7 mouse cellular contexts compared by ENCODE assay signal in the genomic region with DNA sequence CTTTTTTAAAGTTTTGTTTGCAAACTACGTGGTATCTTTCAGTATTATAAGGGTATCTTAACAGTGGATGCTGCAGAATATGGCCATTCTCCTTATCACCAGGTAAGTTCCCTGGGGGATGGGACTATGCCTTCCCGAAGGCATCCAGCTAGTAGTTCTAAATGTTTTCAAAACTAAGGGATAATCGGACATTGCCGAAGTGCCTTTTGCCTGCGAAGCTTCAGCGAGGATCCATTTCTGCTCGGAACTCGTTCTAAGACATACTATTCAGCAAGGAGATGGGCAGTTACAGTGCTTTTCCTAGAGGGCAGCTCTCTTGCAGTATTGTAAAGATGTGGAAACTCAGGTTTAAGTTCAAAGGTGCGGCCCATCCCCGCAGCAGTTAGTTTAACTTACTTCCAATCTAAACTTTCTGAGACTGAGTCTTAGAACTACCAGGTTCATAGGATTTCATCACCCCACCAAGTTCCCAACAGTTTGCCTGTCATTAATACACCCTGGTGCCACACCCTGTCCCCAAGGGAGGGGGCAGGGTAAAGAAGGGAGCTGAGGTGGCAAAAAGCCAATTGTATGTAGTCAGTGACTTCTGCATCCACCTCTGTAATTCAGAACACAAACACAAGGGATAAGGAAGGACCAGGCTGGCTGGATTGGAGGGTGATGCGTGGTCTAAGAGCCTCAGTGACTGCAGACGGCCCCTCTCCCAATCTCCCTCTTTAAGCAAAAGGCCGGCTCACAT. TPM values are rescaled to one million over a fixed set of nuclear protein-coding genes. Genes with fewer than 3 reads are reported as not detected.
A peak's percentile ranks its signal among the peaks of the same experiment; 100 is the strongest.
DNase-seq lines count a peak whose midpoint lies in the region; ATAC-seq and TF ChIP-seq lines count a peak whose summit lies in the region.

No protein-coding gene starts in this region.

- no peak for TF ChIP-seq CTCF in G1E (IDR thresholded peaks at IDR 0.05; ENCODE audit: low read depth, low read length)
- no peak for TF ChIP-seq CTCF in bone marrow, adult 2 months (IDR thresholded peaks at IDR 0.05; ENCODE audit: control insufficient read depth, insufficient read depth, low read length)
- TF ChIP-seq CTCF in liver, postnatal 0 days (IDR thresholded peaks at IDR 0.05; ENCODE audit: low read depth) = no peak

- WGBS in bone marrow, adult 2 months = 72% methylated on average over 13 of the region's 13 CpGs
- WGBS in hindbrain, embryonic 10.5 days = 72% methylated on average over 13 of the region's 13 CpGs
- 63% methylated on average over 13 of the region's 13 CpGs for WGBS in liver, postnatal 0 days (ENCODE audit: insufficient replicate concordance)

- ATAC-seq in G1E (ENCODE audit: extremely low read depth, insufficient number of reproducible peaks, low FRiP score, poor library complexity, severe bottlenecking) = peak; percentile 43; the same call in 1 of the 2 replicates
- ATAC-seq in liver, postnatal 0 days = peak; percentile 73
- ATAC-seq in monocyte, adult 5-6 weeks (replicated peaks; ENCODE audit: insufficient number of reproducible peaks, low FRiP score, low TSS enrichment, poor library complexity, severe bottlenecking) = no peak

- peaks cover 19% of the 10 kb centered on the region for H3K27me3 ChIP-seq in G1E (ENCODE audit: insufficient read depth, low read length)
- peaks cover 22% of the 10 kb centered on the region; the same call in 1 of the 2 replicates for H3K27me3 ChIP-seq in hindbrain, embryonic 10.5 days (ENCODE audit: insufficient read depth, poor library complexity, severe bottlenecking)
- no peaks in the 10 kb centered on the region for H3K27me3 ChIP-seq in liver, postnatal 0 days (ENCODE audit: insufficient read depth, low read length)

- no peaks in the 10 kb centered on the region for H3K9me3 ChIP-seq in G1E (replicated peaks)
- H3K9me3 ChIP-seq in hindbrain, embryonic 10.5 days = no peaks in the 10 kb centered on the region
- no peaks in the 10 kb centered on the region for H3K9me3 ChIP-seq in liver, postnatal 0 days (ENCODE audit: low read length)

- DNase-seq in G1E (ENCODE audit: low spot score) = peak; percentile 40
- no peak for DNase-seq in hindbrain, embryonic 10.5 days (ENCODE audit: low spot score)
- DNase-seq in liver, postnatal 0 days = peak; percentile 60
- peak; percentile 58 to 67 for DNase-seq in spleen, postnatal 10 days (ENCODE audit: low spot score in 2 of 2)
- DNase-seq in layer of hippocampus, adult 11-12 months (ENCODE audit: low spot score) = no peak

- peak overlapping the region; percentile 2; the same call in 1 of the 2 replicates for H3K27ac ChIP-seq in bone marrow, adult 2 months (ENCODE audit: control insufficient read depth, insufficient read depth, low read depth, low read length, poor library complexity)
- peak overlapping the region; percentile 86 for H3K27ac ChIP-seq in hindbrain, embryonic 10.5 days
- peak overlapping the region; percentile 67 for H3K27ac ChIP-seq in liver, postnatal 0 days (ENCODE audit: low read depth)

- peaks cover 26% of the 10 kb centered on the region for H3K36me3 ChIP-seq in G1E (replicated peaks)
- peaks cover 12% of the 10 kb centered on the region; the same call in 1 of the 2 replicates for H3K36me3 ChIP-seq in hindbrain, embryonic 10.5 days
- peaks cover 13% of the 10 kb centered on the region; the same call in 1 of the 2 replicates for H3K36me3 ChIP-seq in liver, postnatal 0 days (replicated peaks; ENCODE audit: insufficient read depth, low read length)

- no peak for TF ChIP-seq POLR2A in bone marrow, adult 2 months (IDR thresholded peaks at IDR 0.05; ENCODE audit: borderline replicate concordance, control insufficient read depth, low read depth, low read length)

- TF ChIP-seq EP300 in liver, postnatal 0 days (IDR thresholded peaks at IDR 0.05; ENCODE audit: low read depth) = no peak

- H3K4me3 ChIP-seq in G1E (ENCODE audit: low read depth, low read length) = peak overlapping the region; percentile 79
- H3K4me3 ChIP-seq in bone marrow, adult 2 months (replicated peaks; ENCODE audit: control insufficient read depth, low read depth, low read length) = peak overlapping the region; percentile 79
- peak overlapping the region; percentile 74 for H3K4me3 ChIP-seq in hindbrain, embryonic 10.5 days
- H3K4me3 ChIP-seq in liver, postnatal 0 days (ENCODE audit: low read depth, low read length) = peak overlapping the region; percentile 82

- peak overlapping the region; percentile 78 for H3K9ac ChIP-seq in liver, postnatal 0 days (replicated peaks)

- peaks cover 33% of the 10 kb centered on the region for H3K4me1 ChIP-seq in G1E (ENCODE audit: insufficient read depth, low read depth, low read length)
- H3K4me1 ChIP-seq in bone marrow, adult 2 months (ENCODE audit: control insufficient read depth, insufficient read depth, low read length) = no peaks in the 10 kb centered on the region; the same call in 1 of the 2 replicates
- H3K4me1 ChIP-seq in hindbrain, embryonic 10.5 days (replicated peaks) = peaks cover 33% of the 10 kb centered on the region; the same call in 1 of the 2 replicates
- H3K4me1 ChIP-seq in liver, postnatal 0 days (ENCODE audit: insufficient read depth) = peaks cover 24% of the 10 kb centered on the region

- peak overlapping the region; percentile 85 for H3K4me2 ChIP-seq in liver, postnatal 0 days (ENCODE audit: low read depth, low read length)

RNA-seq across cellular contexts. Expression of a gene that starts 1.7 kb away (rescaled TPM):
- total RNA-seq in G1E (2014; fragmentation: Nextera tagmentation) = 36.5 and 75.4 TPM in 2 replicates
- 39.2 and 43.2 TPM in 2 replicates for total RNA-seq in G1E (2017)
- polyA plus RNA-seq in G1E (2012) = 1.0 and 2.0 TPM in 2 replicates
- 21.7 and 24.3 TPM in 2 replicates for polyA plus RNA-seq in bone marrow, adult 2 months (2011; ENCODE audit: insufficient read depth, insufficient read length, low replicate concordance, missing spikeins)
- 15.6 and 21.8 TPM in 2 replicates for polyA plus RNA-seq in hindbrain, embryonic 10.5 days (2016; fragmentation: Nextera tagmentation; extraction: Ambion mirVana)
- 24.0 and 24.6 TPM in 2 replicates for polyA plus RNA-seq in liver, postnatal 0 days (2015; fragmentation: Nextera tagmentation; extraction: Ambion mirVana)
- 0.48 to 0.78 TPM (median 0.75 TPM) in 3 replicates for total RNA-seq in monocyte, adult 5-6 weeks (2017)

RNA-seq across cellular contexts. Expression of a gene that starts 48.5 kb away (rescaled TPM):
- total RNA-seq in G1E (2014; fragmentation: Nextera tagmentation) = 18.3 and 22.7 TPM in 2 replicates
- total RNA-seq in G1E (2017) = 19.2 and 26.9 TPM in 2 replicates
- polyA plus RNA-seq in G1E (2012) = 11.6 and 15.6 TPM in 2 replicates
- polyA plus RNA-seq in bone marrow, adult 2 months (2011; ENCODE audit: insufficient read depth, insufficient read length, low replicate concordance, missing spikeins) = 14.5 and 17.5 TPM in 2 replicates
- 31.9 and 32.4 TPM in 2 replicates for polyA plus RNA-seq in hindbrain, embryonic 10.5 days (2016; fragmentation: Nextera tagmentation; extraction: Ambion mirVana)
- polyA plus RNA-seq in liver, postnatal 0 days (2015; fragmentation: Nextera tagmentation; extraction: Ambion mirVana) = 16.3 and 22.5 TPM in 2 replicates
- total RNA-seq in monocyte, adult 5-6 weeks (2017) = 14.8 to 28.6 TPM (median 18.6 TPM) in 3 replicates

RNA-seq across cellular contexts. Expression of a gene that starts 48.6 kb away (rescaled TPM):
- total RNA-seq in G1E (2014; fragmentation: Nextera tagmentation) = 23.5 and 25.2 TPM in 2 replicates
- total RNA-seq in G1E (2017) = 6.2 and 8.2 TPM in 2 replicates
- 0.22 and 0.28 TPM in 2 replicates for polyA plus RNA-seq in G1E (2012)
- 3.5 and 3.8 TPM in 2 replicates for polyA plus RNA-seq in bone marrow, adult 2 months (2011; ENCODE audit: insufficient read depth, insufficient read length, low replicate concordance, missing spikeins)
- polyA plus RNA-seq in hindbrain, embryonic 10.5 days (2016; fragmentation: Nextera tagmentation; extraction: Ambion mirVana) = 33.8 and 36.1 TPM in 2 replicates
- 1.3 and 1.9 TPM in 2 replicates for polyA plus RNA-seq in liver, postnatal 0 days (2015; fragmentation: Nextera tagmentation; extraction: Ambion mirVana)
- total RNA-seq in monocyte, adult 5-6 weeks (2017) = 1.3 to 3.0 TPM (median 1.9 TPM) in 3 replicates

Comparison
In these comparisons a context has a peak if more than half of its experiments do, and no peak if none do; other contexts are left out.
1. DNase-seq: peak in G1E (single experiment), liver, postnatal 0 days (single experiment) and spleen, postnatal 10 days (2 of 2); none in hindbrain, embryonic 10.5 days (single experiment) and layer of hippocampus, adult 11-12 months (single experiment).
2. H3K27ac ChIP-seq: peak in every context shown above with its lines; median percentile 86 in hindbrain, embryonic 10.5 days; 67 in liver, postnatal 0 days; 2 in bone marrow, adult 2 months.
3. Peak in every context shown above with its lines, with median percentiles within 50 percentile points of each other: H3K4me3 ChIP-seq.